Mouse (Mus musculus) left cerebral cortex, postnatal 4 days (tissue): ENCODE data around the gene Abcb4. TPM values are rescaled to one million over a fixed set of nuclear protein-coding genes. Genes with fewer than 3 reads are reported as not detected.
A peak's percentile ranks its signal among the peaks of the same experiment; 100 is the strongest.
"Not testable (repeated sequence)": the region's sequence is repeated elsewhere in the genome, so short reads cannot be mapped to it uniquely, and the experiment has no call there.

Experiments used
- DNase-seq: peaks from one replicate; pipeline ENCODE4 v3.0.0-alpha.2; 2022
- intact Hi-C: fragments of 180-260 bp; cut with DNase I; formaldehyde crosslinking; loops from one replicate; pipeline ENCODE4 v1.15.1; 2025
- total RNA-seq, 2 experiments: library from RNA; stranded (reverse); gene quantifications; 2 replicates each; pipeline ENCODE4 v1.2.3; 2021

The Abcb4 gene
- total RNA-seq, 2 experiments from 2014 or later: 1.9 to 2.1 TPM

DNA sequence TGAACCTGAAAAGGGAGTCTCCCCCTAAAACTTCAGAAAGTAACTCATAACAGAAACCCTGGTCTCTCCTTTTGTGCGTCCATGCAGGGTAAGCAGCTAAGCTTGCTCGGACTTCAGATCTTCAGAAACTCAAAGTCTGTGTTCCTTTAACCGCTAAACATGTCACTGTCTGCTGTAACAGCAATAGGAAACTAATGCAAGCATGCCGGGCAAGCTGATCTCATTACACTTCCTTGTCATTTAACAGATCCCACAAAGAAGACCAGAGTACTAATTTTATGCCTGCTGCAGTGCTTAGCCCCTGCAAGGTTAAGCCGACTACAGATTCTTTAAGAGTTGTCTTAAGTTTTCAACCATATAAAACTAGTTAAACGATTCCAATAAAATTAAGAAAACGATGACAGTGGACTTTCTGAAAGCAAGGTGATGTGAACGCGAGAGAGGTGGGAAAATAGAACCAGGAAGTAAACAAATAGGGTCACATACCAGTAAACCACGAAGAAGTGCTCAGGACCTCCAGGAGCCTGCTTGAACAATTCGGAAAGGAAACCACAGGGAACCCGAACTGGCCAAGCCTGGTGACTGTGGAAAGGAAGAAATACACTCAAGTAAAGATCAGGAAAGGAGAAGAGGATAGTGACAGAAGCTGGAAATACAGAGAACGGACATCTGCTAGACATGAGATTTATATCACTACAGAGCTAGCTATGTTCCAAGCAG lies 102.6 kb downstream of the Abcb4 start:
- intact Hi-C loops: no loop called here
- no peak for DNase-seq

DNA sequence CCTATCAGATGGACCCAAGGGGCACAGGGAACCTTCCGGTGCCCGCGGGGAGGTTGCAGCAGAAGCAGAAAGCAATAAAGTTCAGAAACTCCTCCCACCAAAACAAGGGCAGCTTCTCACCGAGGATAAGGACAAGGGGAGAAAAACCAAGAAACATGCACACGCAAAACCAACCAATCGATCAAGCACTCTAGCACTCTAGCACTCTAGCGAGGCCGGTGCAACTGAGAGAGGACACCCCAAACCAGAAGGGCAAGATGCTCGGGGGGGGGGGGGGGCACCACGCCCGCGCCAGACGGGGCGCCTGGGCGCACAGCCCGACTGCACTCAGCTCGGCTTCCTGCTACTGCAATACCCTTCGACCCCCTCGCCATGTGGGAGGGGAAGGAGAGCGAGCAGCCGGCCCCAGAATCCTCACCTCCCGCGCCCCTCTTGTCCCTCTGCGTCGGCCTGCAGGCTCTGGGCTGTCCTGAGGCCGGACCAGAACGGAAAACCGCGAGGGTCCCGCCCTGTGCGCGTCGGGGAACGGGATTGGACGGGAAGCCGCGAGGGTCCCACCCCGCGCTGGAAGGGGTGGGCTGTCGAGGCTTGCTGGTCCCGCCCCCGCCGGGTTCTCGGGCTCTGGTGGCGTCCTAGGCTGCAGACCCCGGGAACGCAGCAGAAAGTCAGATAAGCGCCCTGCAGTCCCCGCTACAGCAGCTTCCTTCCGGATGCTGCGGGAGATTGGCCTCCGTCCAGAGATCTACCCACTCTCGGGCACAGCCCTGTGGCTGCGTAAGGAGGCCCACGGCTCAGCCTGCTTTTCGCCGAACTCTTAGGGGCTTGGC lies 103.4 kb downstream of the Abcb4 start, which contains the start of gene Crot:
Gene Crot (minus strand): TSS at position 639 of the 827 bp plus-strand sequence.
- DNase-seq: peak; percentile 97
- intact Hi-C loops: no loop called here

DNA sequence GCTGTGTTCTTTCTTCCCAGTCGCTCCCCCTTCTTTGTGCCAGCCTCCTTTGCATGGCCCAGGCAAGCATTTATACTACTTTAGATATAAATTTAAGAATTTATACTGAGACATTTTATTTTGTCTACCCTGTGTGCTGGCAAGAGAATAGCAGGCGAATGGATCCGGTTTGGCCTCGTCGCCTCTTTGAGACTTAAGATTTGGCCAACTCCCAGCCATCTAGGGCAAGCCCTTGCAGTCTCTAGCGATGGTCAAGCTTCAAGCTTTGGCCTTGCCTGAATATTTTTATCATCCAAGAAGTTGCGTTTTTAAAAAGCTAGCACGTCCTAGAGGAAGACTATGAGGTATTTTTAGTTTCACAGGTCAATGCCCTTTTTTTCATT lies 104.0 kb downstream of the Abcb4 start:
- intact Hi-C loops: no loop called here
- no peak for DNase-seq

DNA sequence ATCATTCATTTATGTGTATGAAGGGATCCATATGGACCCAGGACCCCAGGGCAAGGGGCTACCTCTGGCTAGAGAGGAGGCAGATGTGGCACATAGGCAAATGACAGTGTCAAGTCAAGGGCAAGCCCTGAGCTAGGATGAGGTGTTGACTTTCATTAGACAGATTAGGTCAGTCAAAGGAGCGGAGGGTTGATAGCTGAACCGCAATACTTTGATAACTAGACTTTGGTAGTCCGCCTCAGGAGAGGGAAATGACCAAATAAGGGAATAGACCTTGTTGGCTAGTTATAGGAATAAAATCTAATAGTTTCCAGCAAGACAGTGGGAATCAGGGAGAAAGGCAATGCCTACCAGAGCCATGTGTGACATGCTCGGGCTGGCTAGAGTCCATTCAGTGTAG lies 105.6 kb downstream of the Abcb4 start:
- no peak for DNase-seq
- intact Hi-C loops: no loop called here

DNA sequence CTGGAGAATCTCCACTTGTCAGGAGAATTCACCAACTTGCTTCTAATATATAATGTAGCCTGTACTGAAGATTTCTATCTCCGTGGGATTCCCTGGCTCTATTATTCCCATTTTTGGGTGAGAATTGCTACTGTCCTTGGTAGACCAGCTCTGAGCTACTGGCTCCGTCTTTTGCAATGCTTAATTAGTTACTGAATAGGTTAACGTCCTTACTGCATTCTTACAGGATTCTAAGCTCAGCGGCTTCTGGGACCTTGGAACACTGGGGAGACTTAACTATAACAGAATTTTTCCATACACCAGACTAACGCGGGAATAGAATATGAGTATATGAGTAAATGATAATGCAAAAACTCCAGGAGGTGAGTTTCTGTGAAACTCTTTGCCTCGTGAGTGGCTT lies 106.5 kb downstream of the Abcb4 start:
- intact Hi-C loops, DNase-seq: not testable (repeated sequence)

DNA sequence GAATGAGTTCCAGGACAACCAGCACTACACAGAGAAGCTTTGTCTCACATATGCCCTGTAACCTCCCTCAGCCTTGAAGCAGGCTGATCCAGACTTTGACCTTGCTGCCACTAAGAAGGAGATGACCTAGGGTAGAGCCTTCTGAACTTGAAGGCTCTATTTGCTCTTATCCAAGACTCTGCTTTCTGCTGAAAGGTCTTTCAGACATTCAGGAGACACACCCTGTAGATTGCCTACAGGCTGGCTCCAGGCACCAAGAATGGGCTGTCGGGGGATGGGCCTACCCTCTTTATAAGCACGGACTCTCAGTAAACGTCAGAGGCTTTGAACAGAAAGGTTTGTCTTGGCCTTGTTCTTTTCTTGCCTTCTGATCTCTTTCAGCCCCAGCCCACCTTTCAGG lies 113.1 kb downstream of the Abcb4 start:
- intact Hi-C loops, DNase-seq: not testable (repeated sequence)

Other genes starting within 250 kb of the Abcb4 start
- 1 to 10 TPM; 7.2 to 7.7 TPM for gene Abcb1a, start 233.6 kb upstream of the Abcb4 start, total RNA-seq
- 1 to 10 TPM; 1.3 to 2.4 TPM for gene Abcb1b, start 95.6 kb upstream of the Abcb4 start, total RNA-seq
- gene Crot, start 103.6 kb downstream of the Abcb4 start, total RNA-seq: 10 to 100 TPM; 15.2 to 17.1 TPM
- gene Tmem243, start 207.0 kb downstream of the Abcb4 start, total RNA-seq: 1 to 10 TPM; 3.5 to 3.9 TPM